Mouse (Mus musculus): ENCODE measurements around the gene Zfp365.

Gene Zfp365

DNA sequence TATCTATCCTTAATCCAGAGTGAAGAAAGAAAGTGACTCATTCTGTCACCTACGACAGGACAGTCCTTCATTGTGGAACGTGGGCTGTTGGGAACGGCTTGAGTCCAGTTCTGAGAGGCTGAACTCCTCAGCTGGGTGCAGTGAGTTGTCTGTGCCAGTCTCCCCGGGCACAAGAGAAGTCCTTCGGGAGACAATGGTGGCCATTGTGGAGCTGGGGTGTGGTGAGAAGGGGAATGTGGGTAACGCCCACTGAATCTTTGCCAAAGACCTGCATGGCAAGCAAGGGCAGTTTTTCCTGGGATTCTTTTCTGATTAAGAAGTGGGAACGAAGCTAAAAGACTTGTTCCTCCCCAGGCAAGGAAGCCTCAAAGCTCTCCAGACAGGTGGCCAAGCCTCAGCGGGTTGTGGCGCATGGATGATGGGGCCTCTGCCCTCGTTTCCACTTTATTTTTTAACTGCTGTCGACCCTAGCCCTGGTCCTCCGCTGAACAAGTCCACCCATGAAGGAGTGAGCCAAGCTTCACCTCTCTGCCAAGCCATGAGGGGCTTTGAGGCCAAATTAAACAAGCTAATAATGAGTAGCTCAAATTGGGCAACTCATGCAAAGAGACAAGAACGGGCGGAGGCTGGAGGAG, 66.3 kb downstream of the Zfp365 start:
- no peak for DNase-seq (ENCODE audit: low spot score in 2 of 2)

DNA sequence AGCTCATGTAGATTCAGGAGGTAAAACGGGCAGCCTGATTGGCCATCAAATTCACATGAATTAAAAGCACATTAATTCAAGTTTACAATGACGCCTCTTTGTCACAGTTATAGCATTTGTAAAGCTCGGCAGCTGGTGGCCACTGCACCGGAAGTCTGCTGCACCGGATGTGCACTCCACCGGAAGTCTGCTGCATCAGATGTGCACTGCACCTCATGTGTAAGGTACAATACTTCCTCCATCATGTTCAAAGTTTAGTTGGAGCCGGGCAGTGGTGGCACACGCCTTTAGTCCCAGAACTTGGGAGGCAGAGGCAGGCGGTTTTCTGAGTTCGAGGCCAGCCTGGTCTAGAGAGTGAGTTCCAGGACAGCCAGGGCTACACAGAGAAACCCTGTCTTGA, 70.9 kb downstream of the Zfp365 start:
- DNase-seq (ENCODE audit: low spot score in 2 of 2), result no peak

DNA sequence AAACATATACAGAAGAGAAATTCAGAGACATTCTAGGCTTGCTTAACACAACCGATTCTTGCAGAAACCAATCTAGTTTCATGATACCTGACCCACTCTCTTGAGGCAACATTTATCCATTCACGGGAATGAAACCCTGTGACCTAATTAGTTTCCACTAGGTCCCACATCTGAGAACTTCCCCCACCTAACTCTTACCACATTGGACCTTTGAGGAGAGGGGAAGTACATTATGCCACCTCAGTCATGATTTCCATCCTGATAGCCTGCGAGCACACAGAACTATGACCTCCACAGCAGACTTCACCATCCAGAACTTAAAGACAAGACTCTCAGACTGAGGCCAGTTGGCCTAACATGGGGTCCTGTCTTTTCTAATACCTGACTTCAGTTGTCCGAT, 71.7 kb downstream of the Zfp365 start:
- no peak for DNase-seq (ENCODE audit: low spot score in 2 of 2)

DNA sequence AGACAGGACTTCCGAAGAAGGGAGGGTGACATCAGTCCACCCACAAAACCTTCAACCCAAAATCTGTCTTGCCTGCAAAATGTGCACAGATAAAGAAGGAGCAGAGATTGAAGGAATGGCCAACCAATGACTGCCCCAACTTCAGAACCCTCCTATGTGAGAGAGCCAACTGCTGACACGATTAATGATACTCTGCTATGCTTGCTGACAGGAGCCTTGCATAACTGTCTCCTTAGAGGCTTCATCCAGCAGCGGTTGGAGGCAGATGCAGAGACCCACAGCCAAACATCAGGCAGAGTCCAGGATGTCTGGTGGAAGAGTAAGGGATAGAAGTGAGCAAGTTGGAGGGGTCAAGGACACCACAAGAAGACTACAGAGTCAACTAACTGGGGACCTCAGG, 73.3 kb downstream of the Zfp365 start:
- no peak for DNase-seq (ENCODE audit: low spot score in 2 of 2)

DNA sequence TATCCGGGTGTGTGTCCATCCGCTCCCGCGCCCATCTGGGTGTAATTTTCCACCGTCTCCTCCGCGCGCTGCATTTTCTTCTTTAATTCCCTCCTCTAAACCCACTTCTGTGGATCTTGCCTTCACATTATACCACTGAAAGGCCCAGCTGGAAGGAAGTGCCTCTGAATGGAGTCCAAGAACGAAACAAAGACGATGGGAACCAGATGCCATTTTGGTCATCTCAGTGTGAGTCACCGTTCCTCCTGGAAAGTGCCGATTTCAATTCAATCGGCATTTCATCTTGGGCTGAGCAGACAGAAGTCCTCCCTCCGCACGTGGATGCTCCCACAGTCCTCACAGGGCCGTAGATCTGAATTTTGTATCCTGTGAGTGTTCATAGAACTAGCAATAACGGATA, 76.0 kb downstream of the Zfp365 start:
- DNase-seq (ENCODE audit: low spot score in 2 of 2), result no peak
